Mouse (Mus musculus) left cerebral cortex, postnatal 25 days (tissue): ENCODE data around the gene Aspg. TPM values are rescaled to one million over a fixed set of nuclear protein-coding genes. Genes with fewer than 3 reads are reported as not detected.

Experiments used
- microRNA-seq, 2 experiments: library from miRNA; unstranded; fragments of <30 nt; microRNA quantifications; one replicate each; pipeline ENCODE4 v1.2.0; 2022
- total RNA-seq, 2 experiments: library from RNA; stranded (reverse); gene quantifications; 2 replicates each; pipeline ENCODE4 v1.2.3; 2021

The Aspg gene
- total RNA-seq, 2 experiments from 2014 or later = 4.2 to 4.4 TPM

Small RNAs within 50 kb of the gene (microRNA-seq; reads per million reads assigned to microRNA genes)
- gene Mir203 = 59.4 to 65.5 reads per million in 2 experiments
- 0 reads per million in 2 experiments for gene Mir3073a
- 0 reads per million in 2 experiments for gene Mir3073b

Other genes with a start within 250 kb of the Aspg start
- 10 to 100 TPM; 58.4 to 63.9 TPM for gene Ppp1r13b, start 198.6 kb upstream of the Aspg start, total RNA-seq
- gene Atp5mpl, start 139.7 kb upstream of the Aspg start, total RNA-seq = 100 to 1,000 TPM; 375 to 382 TPM
- under 1 TPM; 0.28 to 0.85 TPM for gene Tdrd9, start 135.1 kb upstream of the Aspg start, total RNA-seq
- gene Rd3l, start 125.4 kb upstream of the Aspg start, total RNA-seq = under 1 TPM; 0.34 to 0.50 TPM
- 1 to 10 TPM; 4.6 to 4.8 TPM for gene Kif26a, start 39.5 kb downstream of the Aspg start, total RNA-seq